Mouse (Mus musculus) bone marrow, adult 2 months (tissue): Measurements from ENCODE around the gene Sprr2a3.
"Not testable (repeated sequence)": the region's sequence is repeated elsewhere in the genome, so short reads cannot be mapped to it uniquely, and the experiment has no call there.

ENCODE experiments used
- CTCF ChIP-seq: fragments of 200-500 bp; IDR thresholded peaks from 2 replicates; pipeline ENCODE4 v1.5.1; 2011; ENCODE audit warnings: low read length, control low read depth; ENCODE audit not compliant: control insufficient read depth, insufficient read depth
- POLR2A ChIP-seq: fragments of 200-500 bp; IDR thresholded peaks from 2 replicates; pipeline ENCODE4 v1.6.1; 2011; ENCODE audit warnings: low read depth, mild to moderate bottlenecking, control low read depth, low read length, borderline replicate concordance; ENCODE audit not compliant: control insufficient read depth

- not testable (repeated sequence) for TF ChIP-seq CTCF, POLR2A
Measured at GRCm38 (mm10) chr3:92285101-92285500, at the start of gene Sprr2a3.
